Mouse (Mus musculus) liver, embryonic 14.5 days (tissue): ENCODE measurements around the gene Lysmd1.

Experiments used
- CTCF ChIP-seq: IDR thresholded peaks from 2 replicates; pipeline ENCODE4 v1.5.1; 2016; ENCODE audit warnings: antibody characterized with exemption, low read depth, control low read depth
- EP300 ChIP-seq: IDR thresholded peaks from 2 replicates; pipeline ENCODE4 v1.6.1; 2016; ENCODE audit warnings: antibody characterized with exemption, low read depth

DNA sequence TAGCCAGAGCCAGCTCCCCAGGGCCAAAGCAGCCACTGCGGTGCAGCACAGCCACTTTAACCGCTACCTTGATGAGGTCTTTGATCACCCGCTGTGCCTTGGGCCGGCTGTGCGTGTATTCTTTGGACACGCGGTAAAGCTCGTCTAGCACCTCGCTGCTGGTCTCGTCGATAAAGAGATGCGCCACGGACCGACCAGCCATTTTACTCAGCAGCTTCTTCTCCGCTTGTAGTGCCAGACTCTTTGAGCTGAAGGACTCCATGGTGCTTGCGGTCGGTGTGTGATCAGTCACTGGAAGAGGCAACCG lies 6.4 kb downstream of the Lysmd1 start:
- TF ChIP-seq CTCF, result no peak
- TF ChIP-seq EP300, result no peak
